Mouse (Mus musculus): ENCODE data around the gene Haspin. TPM values are rescaled to one million over a fixed set of nuclear protein-coding genes. Genes with fewer than 3 reads are reported as not detected.

Gene Haspin
- total RNA-seq (2021) = under 1 TPM in 1 of 2 experiments, not detected in 1; 0.12 TPM
- long read RNA-seq, experiment 1 = 0 reads
- long read RNA-seq, experiment 2 = 0 reads

DNA sequence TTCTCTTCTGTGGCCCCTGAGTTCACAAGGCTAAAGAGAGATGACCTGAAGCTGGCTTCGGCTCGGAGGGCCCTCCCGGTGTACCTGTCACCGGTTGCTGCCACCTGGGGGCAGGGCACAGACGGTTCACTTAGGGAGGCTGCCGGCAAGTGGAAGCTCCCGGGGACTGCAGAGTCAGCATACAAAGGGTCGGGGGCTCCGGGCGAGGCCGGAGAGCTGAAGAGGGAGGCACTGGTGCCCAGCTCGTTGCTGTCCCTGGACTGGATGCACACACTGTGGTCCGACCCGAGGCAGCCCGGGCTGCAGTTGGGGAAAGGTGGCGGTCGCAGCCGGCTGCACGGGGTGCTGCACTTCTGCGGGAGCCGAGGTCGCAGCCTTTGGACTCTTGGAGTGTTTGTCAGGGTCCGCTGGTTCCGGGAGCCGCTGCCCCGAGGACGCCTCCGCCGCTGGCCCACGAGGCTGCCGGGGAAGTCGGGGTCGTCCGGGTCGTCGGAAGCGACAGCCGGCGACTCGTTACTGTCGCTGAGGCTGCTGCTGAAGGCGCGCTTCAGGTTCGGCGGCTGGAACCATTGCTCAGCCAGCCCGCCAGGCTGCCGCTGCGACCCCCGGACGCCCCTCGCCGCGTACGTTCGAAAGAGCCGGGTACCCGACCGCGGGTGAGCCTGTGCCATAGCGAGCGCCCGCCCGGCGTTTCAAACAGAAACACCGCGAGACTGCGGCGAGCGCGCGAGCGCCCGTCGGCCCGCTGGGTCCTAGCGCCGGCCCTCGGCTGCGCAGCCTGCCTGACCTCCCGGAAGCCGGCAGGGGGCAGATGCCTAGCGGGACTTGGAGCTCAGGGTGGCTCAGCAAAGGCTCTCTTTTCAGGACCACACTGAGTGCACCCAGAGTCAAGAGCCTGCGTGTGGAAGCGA lies at the start of gene Haspin:
Gene Haspin, minus strand, starts transcription at position 704 of the 911 bp plus-strand sequence.
- peak; percentile 91 for DNase-seq (ENCODE audit: low spot score)

DNA sequence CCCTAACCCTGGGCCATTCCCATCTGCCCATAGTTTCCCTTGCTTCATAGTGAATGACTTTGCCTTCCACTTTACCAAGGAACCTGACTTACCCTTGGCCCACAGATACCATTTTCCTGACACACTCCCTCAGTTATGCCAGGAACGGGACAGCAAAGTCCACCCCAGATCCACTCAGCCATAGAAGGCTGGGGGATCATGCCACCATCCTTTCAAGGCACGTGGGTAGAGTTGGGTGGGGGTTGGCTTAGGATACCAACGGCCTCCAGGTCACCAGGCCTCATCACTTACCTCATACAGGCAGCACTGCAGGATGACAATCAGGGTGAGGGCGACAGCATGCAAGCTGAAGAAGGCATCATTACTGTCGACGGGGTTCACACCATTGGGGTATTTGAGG lies 49.1 kb upstream of the Haspin start:
- no peak for DNase-seq (ENCODE audit: low spot score)

DNA sequence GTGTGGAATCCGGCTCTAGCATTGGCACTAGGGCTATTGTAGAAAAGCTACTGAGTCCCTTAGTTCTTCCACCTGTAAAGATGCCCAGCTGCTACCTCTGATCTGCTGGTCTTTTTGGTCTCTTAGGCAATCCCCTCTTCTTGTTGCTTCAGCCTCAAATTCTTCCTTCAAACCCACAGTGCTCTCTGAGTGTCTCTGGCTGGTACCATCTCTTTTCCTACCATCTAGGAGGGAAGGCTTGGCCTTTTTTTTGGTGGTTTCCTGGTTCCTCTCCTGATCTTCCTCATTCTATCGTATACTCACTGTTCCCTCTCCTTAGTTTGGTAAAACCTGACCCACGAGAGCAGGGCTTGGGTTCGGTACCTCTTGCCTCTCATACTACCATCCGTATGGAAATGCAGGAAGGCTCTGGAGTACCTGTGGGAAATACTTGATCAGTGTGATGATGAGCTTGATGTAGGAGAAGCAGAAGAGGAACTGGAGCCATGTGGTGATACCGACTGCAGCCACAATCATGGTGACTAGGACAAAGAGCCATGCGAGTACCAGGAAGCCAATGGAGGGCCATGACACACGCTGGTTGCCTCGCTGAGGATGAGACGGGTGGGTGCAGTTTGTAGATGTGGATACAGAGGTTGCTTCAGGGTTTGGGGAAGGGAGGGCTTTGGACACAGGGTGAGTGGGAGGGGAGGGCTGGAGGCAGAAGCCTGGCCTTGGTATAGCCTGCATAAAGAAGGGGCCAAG lies 48.0 kb upstream of the Haspin start:
- DNase-seq (ENCODE audit: low spot score) = no peak

DNA sequence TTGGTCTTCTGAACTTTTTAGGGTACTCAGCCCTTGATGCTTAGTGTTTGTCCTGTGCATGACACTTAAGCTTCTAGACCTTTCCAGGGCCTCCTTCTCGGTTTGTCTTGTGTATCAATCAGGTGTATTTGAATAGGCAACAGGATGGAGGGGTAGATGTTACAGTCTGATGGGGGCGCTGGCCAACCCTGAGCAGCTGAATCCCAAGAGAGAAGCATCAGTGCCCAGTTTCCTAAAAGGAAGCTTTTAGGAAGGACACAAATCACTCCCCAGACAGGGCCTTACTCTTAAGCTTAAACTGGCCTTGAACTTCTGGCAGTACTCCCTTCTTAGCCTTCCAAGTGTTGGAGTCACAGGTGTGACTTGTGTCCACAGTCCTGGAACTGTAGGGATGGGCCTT lies 39.8 kb upstream of the Haspin start:
- DNase-seq (ENCODE audit: low spot score) = no peak

DNA sequence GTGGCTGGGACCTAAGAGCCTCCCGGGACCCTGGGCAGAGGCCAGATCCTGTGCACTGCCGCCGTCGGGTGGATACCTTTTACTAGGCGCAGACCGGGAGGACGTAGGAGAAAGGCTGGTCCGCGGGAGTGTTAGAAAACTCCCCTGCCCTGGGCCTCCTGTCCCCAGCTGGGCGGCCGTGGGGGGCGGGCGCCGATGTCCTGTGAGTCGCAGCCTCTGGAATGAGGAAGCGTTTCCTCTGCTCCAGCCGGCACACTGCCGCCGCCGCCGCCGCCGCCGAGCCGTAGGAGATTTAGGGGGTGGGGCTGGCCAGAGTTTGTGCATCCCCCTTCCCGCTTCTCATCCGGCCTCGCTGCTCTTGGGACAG lies 39.4 kb upstream of the Haspin start:
- DNase-seq (ENCODE audit: low spot score) = peak; percentile 77

DNA sequence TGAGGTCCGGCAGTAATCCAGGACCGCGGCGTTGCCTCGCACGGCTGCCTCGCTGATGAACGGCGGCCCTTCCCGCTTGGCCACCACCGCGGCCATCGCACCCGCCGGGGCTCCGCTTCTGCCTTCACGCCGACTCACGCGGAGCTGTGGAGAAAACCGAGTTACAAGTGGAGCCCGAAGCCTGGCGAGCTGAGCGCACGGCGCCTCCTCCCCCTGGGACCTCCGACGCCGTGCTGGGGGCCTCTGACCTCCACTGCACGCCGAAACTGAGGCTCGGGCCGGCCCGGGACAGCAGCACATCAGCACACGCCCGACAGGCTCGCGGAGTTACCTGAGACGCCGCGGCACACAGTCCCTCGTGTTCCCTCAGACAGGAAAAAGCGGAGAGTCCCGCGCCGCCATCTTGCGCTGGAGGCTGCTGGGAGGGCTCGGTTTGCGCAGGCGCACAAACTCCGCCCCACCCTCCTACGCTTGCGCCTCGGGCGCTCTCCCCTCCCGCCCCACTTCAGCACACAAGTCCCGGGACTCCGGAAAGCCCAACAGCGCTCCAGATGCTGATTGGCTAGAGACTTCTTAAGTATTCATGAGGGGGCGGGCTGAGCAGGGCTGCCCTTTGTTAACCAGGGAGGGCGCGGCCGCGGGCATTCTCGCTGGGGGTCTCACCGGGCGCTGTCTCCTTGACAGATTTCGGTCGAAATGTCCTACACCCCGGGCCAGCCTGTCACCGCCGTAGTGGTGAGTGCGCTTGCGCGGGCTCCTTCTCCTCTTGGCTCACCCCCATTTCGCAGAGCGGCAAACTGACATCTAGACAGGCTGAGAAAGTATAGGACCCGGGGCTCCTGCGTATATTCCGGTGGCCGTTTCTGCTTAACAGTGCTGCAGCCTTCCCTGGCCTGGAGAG lies 38.8 kb upstream of the Haspin start, which contains the start of the genes Emc6 and Tax1bp3:
Gene Emc6, minus strand, starts transcription at position 430 of the 901 bp plus-strand sequence.
Gene Tax1bp3, plus strand, starts transcription at position 476 of the 901 bp plus-strand sequence.
- DNase-seq (ENCODE audit: low spot score) = peak; percentile 96

DNA sequence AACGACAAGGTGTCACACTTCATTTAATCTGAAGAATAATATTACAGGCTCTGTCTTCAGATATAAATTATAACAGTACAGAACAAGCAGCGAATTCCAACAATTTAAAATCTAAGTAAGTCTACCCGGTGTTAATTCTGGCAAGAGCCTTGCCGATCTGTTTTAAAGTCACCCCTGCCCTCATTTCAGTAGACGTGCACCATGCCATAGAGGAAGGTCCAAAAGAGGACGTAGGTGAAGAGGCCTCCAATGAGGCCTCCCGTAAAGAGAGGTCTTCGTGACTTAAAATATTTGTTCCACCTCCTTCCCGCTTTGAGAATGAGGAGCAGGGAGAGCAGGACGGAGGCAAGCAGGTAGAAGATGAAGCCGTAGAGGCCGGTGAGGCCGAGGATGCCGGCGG lies 38.1 kb upstream of the Haspin start:
- DNase-seq (ENCODE audit: low spot score) = no peak

DNA sequence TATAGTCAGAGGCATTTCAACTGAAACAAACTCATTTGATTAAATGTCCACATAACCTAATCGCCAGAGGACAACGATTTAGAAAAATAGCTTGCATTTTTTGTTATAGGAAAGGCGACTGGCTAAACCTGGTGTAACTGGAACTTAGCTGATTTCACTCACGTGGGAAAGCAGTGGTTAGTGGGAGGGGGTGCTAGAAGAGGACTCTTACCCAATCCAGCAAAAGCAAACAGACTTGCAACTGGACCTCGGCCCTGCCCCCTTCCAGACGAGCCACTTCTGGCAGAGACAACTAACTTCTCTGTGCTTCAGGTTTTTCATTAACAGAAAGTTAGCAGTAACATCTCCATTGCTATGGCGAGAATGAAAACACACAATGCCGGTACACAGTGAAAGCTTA lies 37.5 kb upstream of the Haspin start:
- DNase-seq (ENCODE audit: low spot score) = no peak

DNA sequence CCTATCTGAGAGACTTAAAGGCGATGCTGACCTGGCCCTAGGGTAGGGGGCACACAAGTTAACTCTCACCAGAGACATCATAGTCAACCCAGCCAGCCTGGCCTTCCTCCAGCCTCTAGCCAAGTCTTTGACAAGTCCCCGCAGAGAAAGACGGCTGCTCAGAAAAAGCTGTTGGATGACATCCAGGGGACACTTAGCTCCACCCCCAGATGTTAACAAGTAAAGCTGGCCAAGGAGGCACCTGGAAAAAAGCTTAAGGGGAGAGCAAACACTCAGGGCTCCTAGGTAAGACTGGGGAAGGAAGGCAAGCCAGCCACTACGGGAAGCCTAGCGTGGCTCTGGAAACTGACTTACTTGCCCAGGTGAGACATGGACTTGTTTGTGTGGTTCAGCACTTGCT lies 34.1 kb upstream of the Haspin start:
- peak; percentile 56 for DNase-seq (ENCODE audit: low spot score)

DNA sequence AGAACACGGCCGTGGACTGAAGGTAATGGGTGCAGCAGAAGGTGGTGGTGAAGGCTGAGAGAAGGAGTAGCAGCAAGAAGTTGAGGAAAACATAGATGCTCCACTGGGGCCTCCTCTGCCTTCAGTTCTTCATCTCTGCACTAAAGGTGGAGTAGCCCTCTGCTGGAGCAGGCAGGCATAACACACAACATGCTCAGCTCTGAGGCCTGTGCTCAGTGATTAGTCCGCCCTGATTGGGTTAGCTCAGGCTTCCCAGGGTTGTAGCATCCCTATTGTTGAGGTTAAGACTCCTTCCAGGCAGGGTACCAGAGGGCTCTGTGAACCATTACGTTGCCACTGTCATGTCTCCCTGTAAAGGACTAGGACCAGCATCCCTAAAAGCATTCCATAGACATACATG lies 31.1 kb upstream of the Haspin start:
- peak; percentile 43 for DNase-seq (ENCODE audit: low spot score)

DNA sequence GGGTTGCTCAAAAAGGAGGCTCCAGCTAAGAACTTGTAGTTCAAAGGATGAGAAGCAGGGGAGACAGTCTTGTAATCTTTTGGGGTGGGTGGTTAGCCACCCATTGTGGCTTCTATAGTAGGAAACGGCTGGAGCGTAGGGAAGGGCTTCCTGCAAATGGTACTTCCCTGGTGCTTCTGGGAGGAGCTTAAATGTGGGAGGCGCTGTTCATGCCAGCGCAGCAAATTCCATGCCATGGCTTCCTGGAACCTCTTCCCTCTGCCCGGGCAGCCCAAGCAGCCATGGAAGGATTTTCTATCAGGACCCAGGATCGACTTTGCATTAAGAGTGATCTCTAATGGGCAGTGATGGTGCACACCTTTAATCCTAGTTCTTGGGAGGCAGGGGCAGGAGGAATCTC lies 30.5 kb upstream of the Haspin start:
- DNase-seq (ENCODE audit: low spot score) = no peak

DNA sequence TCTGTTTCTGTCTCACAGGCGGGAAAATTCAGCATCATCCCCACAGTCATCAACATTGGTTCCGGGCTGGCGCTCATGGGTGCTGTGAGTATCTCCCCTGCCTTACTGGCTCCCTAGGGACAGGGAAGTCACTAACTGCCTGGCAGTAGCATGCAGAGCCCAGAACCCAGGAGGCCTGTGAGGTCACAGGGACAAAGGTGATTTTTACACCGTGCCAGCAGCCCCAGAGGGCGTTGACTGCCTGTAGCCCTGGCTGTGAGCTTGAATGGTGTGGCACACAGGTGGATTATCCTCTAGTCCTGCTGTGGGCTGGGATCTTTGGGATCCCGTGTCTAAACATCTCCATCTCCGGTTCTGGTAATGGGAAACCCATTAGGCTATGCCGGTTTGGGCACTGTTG lies 30.0 kb upstream of the Haspin start:
- DNase-seq (ENCODE audit: low spot score) = no peak

DNA sequence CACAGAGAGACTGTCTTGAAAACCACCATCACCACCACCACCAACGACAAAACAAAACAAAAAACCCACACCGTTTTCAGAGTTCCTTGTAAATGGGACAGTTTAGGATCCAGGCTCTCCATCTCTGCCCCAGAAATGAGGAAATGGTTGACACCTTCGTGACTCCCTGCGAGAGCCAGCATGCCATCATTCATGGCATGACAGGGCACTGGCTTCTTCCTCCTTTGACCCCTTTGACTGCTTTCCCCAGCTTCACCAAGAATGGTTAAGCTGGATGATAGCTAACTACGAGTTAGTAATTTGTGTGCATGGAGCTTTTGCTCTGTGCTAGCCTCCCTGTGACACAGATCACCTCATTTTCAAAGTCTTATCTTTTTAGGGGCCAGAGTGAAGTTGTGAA lies 24.2 kb upstream of the Haspin start:
- DNase-seq (ENCODE audit: low spot score) = no peak

DNA sequence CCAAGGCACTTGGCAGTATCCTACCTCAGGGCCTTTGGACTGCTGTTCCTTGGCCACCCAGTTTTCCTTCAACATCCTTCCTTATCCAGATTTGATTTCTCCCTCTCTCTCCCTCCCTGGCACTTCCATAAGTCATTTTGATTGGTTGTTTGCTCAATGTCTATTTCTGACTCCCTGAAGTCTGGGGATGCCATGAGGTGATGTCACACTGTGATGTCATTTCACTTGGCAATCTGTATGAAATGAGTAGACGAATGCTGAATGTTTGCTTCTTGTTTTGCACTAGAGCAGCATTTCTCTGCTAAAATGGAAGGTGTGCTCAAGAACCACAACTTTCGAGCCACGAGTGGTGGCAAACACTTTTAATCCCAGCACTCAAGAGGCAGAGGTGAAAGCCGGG lies 23.5 kb upstream of the Haspin start:
- no peak for DNase-seq (ENCODE audit: low spot score)

DNA sequence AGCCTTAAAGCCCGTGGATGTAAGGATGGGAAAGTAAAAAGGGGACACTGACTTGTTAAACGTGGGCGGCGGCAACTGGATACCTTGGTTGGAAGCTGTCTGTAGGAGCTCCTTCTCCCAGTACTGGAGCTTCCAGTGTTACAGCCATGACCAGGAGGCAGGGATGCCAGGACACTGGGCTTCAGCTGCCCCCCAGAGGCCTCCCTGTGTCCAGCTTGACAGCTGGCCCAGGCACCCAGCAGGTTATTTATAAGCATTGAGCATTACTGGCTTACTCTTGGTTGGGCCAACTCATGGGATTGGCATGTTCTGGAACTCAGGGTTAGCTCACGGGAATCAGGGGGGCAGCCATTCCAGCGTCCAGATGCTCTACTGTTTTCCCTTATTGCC lies 22.7 kb upstream of the Haspin start:
- DNase-seq (ENCODE audit: low spot score) = peak; percentile 86

DNA sequence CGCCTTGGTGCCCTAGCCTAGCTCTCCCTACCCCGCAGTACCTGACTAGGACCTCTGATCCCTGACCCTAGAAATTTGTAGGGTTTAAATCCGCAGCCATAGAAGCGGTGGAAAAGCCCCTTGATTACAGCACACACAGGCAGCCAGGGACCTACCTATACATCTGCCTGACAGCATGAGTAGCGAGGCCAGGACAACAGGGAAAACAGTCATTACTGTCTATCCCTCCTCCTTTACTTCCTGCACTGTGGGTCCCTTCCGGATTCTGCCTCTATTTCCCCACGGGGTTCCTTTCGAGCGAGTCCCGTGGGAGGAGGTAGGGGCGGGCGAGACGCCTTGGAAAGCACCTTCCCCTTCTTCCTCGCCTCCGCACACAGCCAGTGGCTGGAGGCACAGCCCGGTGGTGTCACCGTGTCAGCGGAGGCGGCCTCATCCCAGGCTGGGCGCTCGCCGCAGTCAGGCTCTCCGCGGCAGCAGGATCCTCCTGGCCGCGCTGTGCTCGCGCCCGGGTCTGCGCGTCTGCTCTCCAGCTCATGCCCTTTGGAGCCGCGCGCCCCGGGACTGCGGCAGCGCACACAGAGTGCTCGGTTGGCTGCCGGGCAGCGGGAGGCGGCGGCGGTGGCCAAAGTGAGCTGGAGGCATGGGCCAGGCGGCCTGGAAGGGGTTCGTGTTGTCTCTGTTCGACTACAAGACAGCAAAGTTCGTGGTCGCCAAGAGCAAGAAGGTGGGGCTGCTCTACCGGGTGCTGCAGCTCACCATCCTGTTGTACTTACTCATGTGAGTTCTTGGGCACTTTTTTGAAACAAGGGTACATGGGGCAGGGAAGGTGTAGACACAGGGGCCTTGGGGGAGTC lies 22.1 kb upstream of the Haspin start, which contains the start of gene P2rx5:
Gene P2rx5, plus strand, starts transcription at position 465 of the 854 bp plus-strand sequence.
- peak; percentile 47 for DNase-seq (ENCODE audit: low spot score)

DNA sequence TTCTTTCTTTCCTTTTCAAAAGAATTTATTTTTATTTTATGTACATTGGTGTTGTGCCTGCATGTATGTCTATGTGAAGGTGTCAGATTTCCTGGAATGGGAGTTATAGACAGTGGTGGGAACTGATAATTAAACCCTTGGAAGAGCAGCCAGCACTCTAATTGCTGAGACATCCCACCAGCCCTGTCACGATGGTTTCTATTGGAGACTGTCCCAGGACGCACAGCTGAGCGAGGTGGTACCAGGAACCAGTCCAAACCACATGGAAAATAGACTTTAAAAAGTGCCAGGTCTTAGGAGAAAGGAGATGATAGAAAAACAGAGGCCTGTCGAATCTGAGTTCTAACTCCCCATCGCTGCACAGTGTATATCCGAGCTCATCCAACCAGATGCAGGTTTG lies 17.0 kb upstream of the Haspin start:
- no peak for DNase-seq (ENCODE audit: low spot score)

DNA sequence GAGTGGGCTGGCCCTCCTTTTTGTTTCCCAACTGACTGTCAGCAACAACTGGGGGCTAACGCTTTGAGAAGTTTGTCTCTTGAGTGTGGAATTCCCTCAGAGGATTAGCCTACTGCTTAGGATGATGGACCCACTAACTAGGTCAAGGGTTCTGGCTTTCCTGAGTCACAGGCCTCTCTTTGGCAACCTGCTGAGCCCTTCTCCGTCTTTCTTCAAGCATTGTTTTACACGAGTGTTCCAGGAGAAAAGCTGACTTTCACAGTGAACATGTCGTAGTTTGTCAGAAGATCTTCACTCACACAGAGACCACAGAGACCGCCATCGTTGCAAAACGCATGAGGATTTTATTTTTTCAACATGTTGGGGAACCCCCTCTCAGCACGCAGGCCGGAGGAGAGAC lies 10.1 kb upstream of the Haspin start:
- DNase-seq (ENCODE audit: low spot score) = no peak

DNA sequence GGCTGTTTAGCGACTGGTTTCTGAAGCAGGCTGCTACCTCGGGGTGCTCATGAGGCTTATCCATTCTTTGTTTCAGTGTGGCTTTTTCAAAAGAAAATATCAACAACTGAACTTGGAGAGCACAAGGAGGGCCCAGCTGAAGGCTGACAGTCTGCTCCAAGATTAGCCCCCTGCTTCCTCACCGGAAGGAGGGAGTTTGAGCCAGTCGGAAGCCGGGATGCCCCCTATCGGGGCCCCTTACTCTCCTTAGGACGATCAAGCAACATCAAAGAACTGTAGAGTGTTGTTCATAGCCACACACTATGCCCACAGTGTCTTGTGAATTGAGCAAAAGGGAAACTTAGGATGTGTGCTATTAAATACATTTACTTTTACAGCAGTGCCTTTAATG lies 8.9 kb upstream of the Haspin start:
- DNase-seq (ENCODE audit: low spot score) = no peak

Measured in gastrocnemius, adult 18-20 months (tissue).